8 mouse cellular contexts compared by ENCODE assay signal in the genomic region with DNA sequence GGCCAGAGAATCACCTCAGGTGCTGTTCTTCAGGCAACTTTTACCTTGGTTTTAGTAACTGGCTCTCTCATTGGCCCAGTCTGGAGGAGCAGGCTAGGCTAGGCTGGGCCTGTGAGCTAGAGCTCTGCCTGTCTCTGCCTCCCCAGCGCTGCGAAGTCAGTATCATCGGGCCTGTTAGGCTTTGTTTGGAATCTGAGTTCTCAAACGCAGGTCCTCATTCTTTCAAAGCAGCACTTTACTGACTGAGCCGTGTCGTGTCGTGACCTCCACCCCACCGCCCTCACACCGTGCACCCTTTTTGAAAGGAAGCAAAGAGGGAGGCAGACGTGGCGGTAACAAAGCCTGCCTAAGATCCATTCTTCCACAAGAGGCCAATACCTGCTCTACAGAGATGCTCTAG. TPM values are rescaled to one million over a fixed set of nuclear protein-coding genes. Genes with fewer than 3 reads are reported as not detected.
DNase-seq lines count a peak whose midpoint lies in the region; ATAC-seq and TF ChIP-seq lines count a peak whose summit lies in the region.

No protein-coding gene starts in this region.

- H3K9me3 ChIP-seq in hindbrain, embryonic 16.5 days (ENCODE audit: control insufficient read depth, low read length) = no peaks in the 10 kb centered on the region
- H3K9me3 ChIP-seq in midbrain, embryonic 14.5 days (ENCODE audit: control insufficient read depth, low read length) = no peaks in the 10 kb centered on the region

- ATAC-seq in hindbrain, embryonic 16.5 days = no peak
- no peak for ATAC-seq in midbrain, embryonic 14.5 days (ENCODE audit: low FRiP score, low TSS enrichment)

- TF ChIP-seq CTCF in layer of hippocampus, adult 2 months (conservative IDR thresholded peaks at IDR 0.05) = no peak
- no peak for TF ChIP-seq CTCF in cortical plate, adult 2 months (IDR thresholded peaks at IDR 0.05; ENCODE audit: extremely low read depth, insufficient read depth, low read length)

- no peaks in the 10 kb centered on the region for H3K27me3 ChIP-seq in hindbrain, embryonic 16.5 days (replicated peaks; ENCODE audit: control insufficient read depth, insufficient read depth, low read length)
- H3K27me3 ChIP-seq in midbrain, embryonic 14.5 days (ENCODE audit: control insufficient read depth, insufficient read depth, low read length) = no peaks in the 10 kb centered on the region

- no peak for DNase-seq in layer of hippocampus, adult 2 months (ENCODE audit: low spot score in 2 of 2)
- DNase-seq in layer of hippocampus, postnatal 10 days (ENCODE audit: low spot score in 2 of 2) = no peak
- DNase-seq in midbrain, embryonic 14.5 days = no peak
- DNase-seq in frontal cortex, postnatal 10 days (ENCODE audit: low spot score in 2 of 2) = no peak
- DNase-seq in ovary, postnatal 10 days (ENCODE audit: low spot score) = no peak
- DNase-seq in gastrocnemius, postnatal 10 days = no peak

- peak overlapping the region; percentile 97 for H3K4me3 ChIP-seq in layer of hippocampus, adult 2 months
- peak overlapping the region; percentile 73 for H3K4me3 ChIP-seq in cortical plate, adult 2 months (ENCODE audit: insufficient read depth, low read length)
- H3K4me3 ChIP-seq in hindbrain, embryonic 16.5 days (ENCODE audit: low read length) = peak overlapping the region; percentile 97
- peak overlapping the region; percentile 96 for H3K4me3 ChIP-seq in midbrain, embryonic 14.5 days (replicated peaks; ENCODE audit: low read depth, low read length)

- H3K4me2 ChIP-seq in hindbrain, embryonic 16.5 days (ENCODE audit: low read length) = peak overlapping the region; percentile 66
- H3K4me2 ChIP-seq in midbrain, embryonic 14.5 days (ENCODE audit: low read length) = peak overlapping the region; percentile 95

- no peaks in the 10 kb centered on the region for H3K4me1 ChIP-seq in cortical plate, adult 2 months (ENCODE audit: control insufficient read depth, insufficient read depth, low read length)
- H3K4me1 ChIP-seq in hindbrain, embryonic 16.5 days (ENCODE audit: control insufficient read depth, insufficient read depth, low read depth, low read length) = peaks cover 18% of the 10 kb centered on the region
- peaks cover 23% of the 10 kb centered on the region for H3K4me1 ChIP-seq in midbrain, embryonic 14.5 days (ENCODE audit: control insufficient read depth, insufficient read depth, low read length)

- 36% methylated on average over 11 of the region's 11 CpGs for WGBS in hindbrain, embryonic 16.5 days
- WGBS in midbrain, embryonic 14.5 days = 26% methylated on average over 11 of the region's 11 CpGs

- no peaks in the 10 kb centered on the region for H3K36me3 ChIP-seq in hindbrain, embryonic 16.5 days (ENCODE audit: control insufficient read depth, insufficient read depth, low read length)
- no peaks in the 10 kb centered on the region for H3K36me3 ChIP-seq in midbrain, embryonic 14.5 days (ENCODE audit: control insufficient read depth, insufficient read depth, low read length)

- peak overlapping the region; percentile 50 for H3K9ac ChIP-seq in hindbrain, embryonic 16.5 days (ENCODE audit: low read depth, low read length)
- peak overlapping the region; percentile 38 for H3K9ac ChIP-seq in midbrain, embryonic 14.5 days (replicated peaks; ENCODE audit: low read length)

- peak overlapping the region; percentile 96 for H3K27ac ChIP-seq in layer of hippocampus, adult 2 months
- H3K27ac ChIP-seq in cortical plate, adult 2 months (ENCODE audit: insufficient read depth, low read length) = peak overlapping the region; percentile 47
- no peak overlapping the region for H3K27ac ChIP-seq in hindbrain, embryonic 16.5 days (ENCODE audit: low read depth, low read length)
- peak overlapping the region; percentile 38 for H3K27ac ChIP-seq in midbrain, embryonic 14.5 days (replicated peaks; ENCODE audit: low read depth, low read length)

- TF ChIP-seq POLR2A in cortical plate, adult 2 months (IDR thresholded peaks at IDR 0.05; ENCODE audit: extremely low read depth, insufficient read depth, low read length) = no peak

RNA-seq across cellular contexts. Expression of a gene that starts 0.9 kb away (rescaled TPM):
- total RNA-seq in layer of hippocampus, adult 2 months (2021) = 10 to 100 TPM; 32.0 to 33.1 TPM
- total RNA-seq in layer of hippocampus, postnatal 10 days (2021) = 10 to 100 TPM; 42.3 to 42.7 TPM
- 14.7 and 15.6 TPM in 2 replicates for polyA plus RNA-seq in cortical plate, adult 2 months (2012; rRNA removed)
- polyA plus RNA-seq in hindbrain, embryonic 16.5 days (2015; fragmentation: Nextera tagmentation; extraction: Ambion mirVana) = 22.7 and 23.2 TPM in 2 replicates
- polyA plus RNA-seq in midbrain, embryonic 14.5 days (2014; fragmentation: Nextera tagmentation; extraction: Ambion mirVana) = 19.6 and 23.1 TPM in 2 replicates
- 10 to 100 TPM; 73.1 to 88.7 TPM for total RNA-seq in gastrocnemius, postnatal 10 days (2021)
